Mouse (Mus musculus) splenic B cell, adult 2 months (primary cell): ENCODE measurements around the gene Zfp553.
A peak's percentile ranks its signal among the peaks of the same experiment; 100 is the strongest.

Experiments used
- DNase-seq: peaks from one replicate; pipeline ENCODE4 v3.0.0-alpha.2; 2011; ENCODE audit warnings: low read depth, low spot score
- H3K27me3 ChIP-seq: 2 replicates; pipeline ENCODE4 v1.6.1; 2012; ENCODE audit warnings: mild to moderate bottlenecking, low read length, moderate library complexity, mixed read lengths; ENCODE audit not compliant: control insufficient read depth, poor library complexity, insufficient read depth, severe bottlenecking
- H3K36me3 ChIP-seq: 2 replicates; pipeline ENCODE4 v1.6.1; 2012; ENCODE audit warnings: mild to moderate bottlenecking, low read length, moderate library complexity, mixed read lengths; ENCODE audit not compliant: control insufficient read depth, poor library complexity, insufficient read depth, severe bottlenecking

The Zfp553 gene

DNA sequence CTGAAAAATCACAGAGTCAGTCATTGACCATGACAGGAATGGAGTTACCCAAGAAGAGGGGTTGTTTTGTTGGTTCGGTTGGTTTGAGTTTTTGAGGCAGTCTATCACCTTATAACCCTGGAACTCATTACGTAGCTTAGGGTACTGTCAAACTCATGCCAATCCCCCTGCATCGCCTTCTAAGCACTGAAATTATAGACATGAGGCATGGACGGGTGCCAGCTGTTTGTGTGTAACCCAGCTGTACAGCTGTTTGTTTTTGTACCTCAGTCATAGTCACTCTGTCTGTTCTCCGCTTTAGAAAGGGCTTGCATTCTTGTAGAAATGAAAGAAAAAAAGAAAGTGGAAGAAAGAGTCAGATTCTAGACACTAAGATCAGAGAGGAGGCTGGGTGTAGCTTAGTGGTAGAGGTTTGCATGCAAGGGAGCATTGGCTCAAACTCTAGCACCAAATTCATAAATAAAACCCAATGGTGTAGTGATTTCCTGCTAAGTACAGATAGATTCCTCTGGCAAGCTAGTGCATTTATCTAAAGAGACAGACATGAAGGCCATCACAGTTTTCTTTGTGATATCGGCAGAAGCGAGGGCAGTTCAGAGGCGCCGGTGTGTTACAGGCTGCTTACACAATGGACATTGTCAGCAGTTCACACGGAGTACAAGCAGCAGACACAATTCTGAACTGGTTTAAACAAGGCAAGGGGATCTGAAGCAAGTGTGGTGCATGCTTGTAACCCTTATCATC, 29.5 kb downstream of the Zfp553 start:
- Histone ChIP-seq H3K36me3 (no peaks in the 10 kb centered on the region), H3K27me3 (no peaks in the 10 kb centered on the region)
- no peak for DNase-seq

DNA sequence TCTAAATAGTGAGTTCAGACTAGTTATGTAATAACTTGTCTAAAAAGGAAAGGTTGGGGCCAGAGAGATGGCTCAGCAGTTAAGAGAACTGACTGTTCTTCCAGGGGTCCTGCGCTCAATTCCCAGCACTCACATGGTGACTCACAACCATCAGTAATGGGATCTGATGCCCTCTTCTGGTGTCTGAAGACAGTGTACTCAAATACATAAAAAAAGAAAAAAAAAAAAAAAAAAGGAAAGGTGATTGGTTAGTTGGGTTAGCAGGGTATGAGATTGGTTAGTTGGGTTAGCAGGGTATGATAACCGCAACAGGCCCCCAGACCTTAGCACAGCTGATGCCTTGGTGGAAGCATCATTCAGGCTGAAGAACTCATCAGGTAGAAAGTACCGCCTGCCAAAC, 30.7 kb downstream of the Zfp553 start:
- DNase-seq: no peak
- Histone ChIP-seq H3K36me3 (no peaks in the 10 kb centered on the region), H3K27me3 (no peaks in the 10 kb centered on the region)

DNA sequence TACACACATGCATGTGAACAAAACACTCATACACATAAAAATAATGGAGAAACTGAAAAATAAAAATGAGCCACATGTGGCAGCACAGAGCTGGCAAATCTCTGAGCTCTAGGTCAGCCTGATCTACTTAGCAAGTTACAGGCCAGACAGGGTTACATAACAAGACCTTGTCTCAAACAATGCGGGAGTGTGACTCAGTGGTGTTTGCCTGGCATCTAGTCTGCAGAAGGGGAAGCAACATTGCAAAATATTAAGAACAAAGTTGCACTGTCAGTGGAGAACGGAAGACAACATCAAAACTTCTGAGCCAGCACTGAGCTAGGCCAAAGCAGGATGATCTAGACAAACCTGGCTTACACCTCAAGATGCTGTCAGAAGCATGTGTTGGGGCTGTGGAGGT, 37.4 kb downstream of the Zfp553 start:
- H3K36me3 ChIP-seq: peaks cover 4% of the 10 kb centered on the region; the same call in 1 of the 2 replicates
- no peaks in the 10 kb centered on the region for H3K27me3 ChIP-seq
- DNase-seq: no peak

DNA sequence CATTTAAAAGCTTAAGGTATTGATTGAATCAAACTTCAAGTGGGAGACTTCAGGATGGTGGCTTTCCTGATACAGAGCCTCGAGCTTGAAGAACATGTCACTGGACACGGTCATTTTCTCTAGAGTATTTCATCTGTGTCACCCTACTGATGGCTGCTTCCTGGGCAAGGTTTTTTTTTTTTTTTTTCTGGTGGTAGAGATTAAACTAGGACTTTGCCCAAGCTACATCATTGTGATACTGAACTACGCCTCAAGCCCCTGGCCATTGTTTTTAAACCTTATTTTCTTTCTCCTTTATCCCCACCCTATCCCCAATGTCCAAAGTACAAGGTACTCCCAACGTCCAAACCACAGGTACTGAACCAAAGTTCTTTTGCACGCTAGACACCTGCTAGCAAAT, 37.8 kb downstream of the Zfp553 start:
- DNase-seq: no peak
- peaks cover 4% of the 10 kb centered on the region; the same call in 1 of the 2 replicates for H3K36me3 ChIP-seq

DNA sequence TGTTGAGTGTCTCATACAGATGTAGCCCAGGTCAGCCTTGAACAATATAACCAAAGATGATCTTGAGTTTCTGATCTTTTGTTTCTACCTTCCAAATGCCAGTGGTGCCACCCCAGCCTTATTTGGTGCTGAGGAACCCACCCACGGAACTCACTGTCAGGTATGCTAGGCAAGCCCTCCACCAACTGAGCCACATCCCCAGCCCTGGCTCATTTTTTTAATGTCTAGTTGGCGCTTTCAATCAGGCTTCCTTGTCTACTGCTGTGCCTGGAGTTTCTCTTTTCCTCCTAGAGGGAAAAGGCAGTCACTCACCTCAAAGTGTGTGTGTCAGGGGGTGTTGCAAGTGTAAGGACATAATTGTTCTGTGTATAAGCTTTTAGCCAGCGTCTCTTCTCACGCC, 38.2 kb downstream of the Zfp553 start:
- DNase-seq: no peak
- Histone ChIP-seq H3K27me3 (no peaks in the 10 kb centered on the region), H3K36me3 (peaks cover 4% of the 10 kb centered on the region; the same call in 1 of the 2 replicates)

More for the DNA sequence above, 37.8 kb downstream of the Zfp553 start:
- no peaks in the 10 kb centered on the region for H3K27me3 ChIP-seq

GRCm38 (mm10) chr7:127272566-127272965, 39.7 kb downstream of the Zfp553 start:
- peaks cover 4% of the 10 kb centered on the region; the same call in 1 of the 2 replicates for H3K36me3 ChIP-seq

DNA sequence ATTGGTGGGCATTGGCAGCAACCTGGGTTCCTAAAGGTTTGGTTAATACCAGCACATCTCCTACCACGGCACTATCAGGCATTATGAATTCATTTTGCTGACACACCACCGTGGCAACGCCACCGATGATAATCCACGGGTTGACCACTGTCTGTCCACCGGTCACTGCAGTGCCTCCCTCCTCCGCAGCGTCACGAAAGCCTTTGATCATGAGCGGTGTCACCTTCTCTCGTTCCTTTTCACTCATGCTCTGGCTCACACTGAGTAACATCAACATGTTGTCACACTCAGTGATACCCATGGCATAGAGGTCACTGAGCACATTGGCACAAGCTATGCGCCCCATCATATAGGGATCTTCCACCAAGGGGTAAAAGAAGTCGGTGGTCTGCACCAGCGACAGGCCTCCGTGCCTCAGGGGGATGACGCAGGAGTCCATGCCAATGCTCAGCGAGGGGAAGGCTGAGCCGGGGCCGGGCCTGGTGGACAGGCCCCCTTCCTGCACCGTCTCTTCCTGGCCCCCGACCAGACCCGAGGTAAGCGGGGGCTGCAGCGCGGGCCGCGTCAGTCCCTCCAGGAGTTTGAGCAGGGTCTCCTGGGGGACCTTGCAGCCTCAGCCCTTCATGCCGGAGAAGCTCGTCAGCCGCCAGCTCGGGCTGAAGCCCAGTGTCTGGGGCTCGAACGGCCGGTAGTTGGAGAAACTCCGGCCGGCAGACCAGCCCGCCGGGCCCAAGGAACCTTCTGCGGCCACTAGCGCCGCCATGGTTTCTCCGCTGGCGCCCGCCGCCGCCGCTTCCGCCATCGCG, 40.5 kb downstream of the Zfp553 start:
- peaks cover 4% of the 10 kb centered on the region; the same call in 1 of the 2 replicates for H3K36me3 ChIP-seq
- no peaks in the 10 kb centered on the region for H3K27me3 ChIP-seq
- DNase-seq: no peak

More at GRCm38 (mm10) chr7:127272566-127272965, 39.7 kb downstream of the Zfp553 start:
- DNase-seq: no peak
- no peaks in the 10 kb centered on the region for H3K27me3 ChIP-seq

- H3K27me3 ChIP-seq: no peaks in the 10 kb centered on the region
- DNase-seq: peak; percentile 97
- H3K36me3 ChIP-seq: peaks cover 4% of the 10 kb centered on the region; the same call in 1 of the 2 replicates
Measured at GRCm38 (mm10) chr7:127273925-127274789, 41.3 kb downstream of the Zfp553 start, which contains the start of gene Sephs2. TSS of gene Sephs2 (minus strand) at chr7:127274055.

DNA sequence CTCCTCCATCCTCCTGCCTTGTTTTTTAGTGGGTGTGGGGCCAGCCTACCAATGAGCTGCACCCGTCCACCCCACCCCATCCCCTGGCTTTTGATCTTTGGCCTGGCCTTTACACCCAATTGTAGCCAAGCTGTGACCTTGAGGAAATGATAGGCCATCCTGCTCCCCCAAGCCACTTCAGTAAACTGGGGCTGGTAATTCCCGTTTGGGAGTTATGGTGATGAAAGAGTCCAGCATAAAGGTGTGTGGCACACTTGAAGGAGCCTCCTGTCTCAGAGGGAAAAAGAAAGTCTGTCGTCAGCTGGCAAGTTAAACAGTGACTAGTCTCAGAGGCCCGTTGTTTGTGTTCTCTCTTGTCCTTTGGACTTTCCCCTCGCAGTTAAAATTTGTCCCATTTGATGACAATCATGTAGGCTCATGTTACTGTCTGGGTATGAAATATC, 43.7 kb downstream of the Zfp553 start:
- H3K27me3 ChIP-seq: no peaks in the 10 kb centered on the region
- H3K36me3 ChIP-seq: no peaks in the 10 kb centered on the region; the same call in 1 of the 2 replicates
- no peak for DNase-seq

GRCm38 (mm10) chr7:127278311-127278710, 45.5 kb downstream of the Zfp553 start:
- Histone ChIP-seq H3K36me3 (no peaks in the 10 kb centered on the region), H3K27me3 (no peaks in the 10 kb centered on the region)
- DNase-seq: peak; percentile 81

GRCm38 (mm10) chr7:127280092-127280491, 47.2 kb downstream of the Zfp553 start:
- no peaks in the 10 kb centered on the region for H3K27me3 ChIP-seq
- DNase-seq: no peak
- H3K36me3 ChIP-seq: no peaks in the 10 kb centered on the region

GRCm38 (mm10) chr7:127281114-127281513, 48.3 kb downstream of the Zfp553 start:
- no peak for DNase-seq
- Histone ChIP-seq H3K27me3 (no peaks in the 10 kb centered on the region), H3K36me3 (no peaks in the 10 kb centered on the region)

DNA sequence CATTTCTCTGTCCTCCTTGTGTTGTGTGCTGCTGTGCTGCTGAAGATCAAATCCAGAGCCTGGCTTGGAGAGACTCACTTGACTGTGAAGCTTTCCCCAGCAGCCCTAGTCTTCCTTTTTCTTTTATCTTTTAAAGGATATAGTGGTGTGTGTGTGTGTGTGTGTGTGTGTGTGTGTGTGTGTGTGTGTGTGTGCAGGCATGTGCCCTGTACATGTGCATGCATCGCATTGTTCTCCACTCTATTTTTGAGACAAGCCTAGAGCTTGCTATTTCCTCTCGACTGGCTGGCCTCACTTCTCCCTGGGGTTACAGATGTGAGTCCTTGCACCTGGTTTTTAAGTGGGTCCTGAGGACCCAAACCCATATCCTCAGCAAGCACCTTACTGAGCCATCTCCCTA, 49.3 kb downstream of the Zfp553 start:
- Histone ChIP-seq H3K36me3 (no peaks in the 10 kb centered on the region), H3K27me3 (no peaks in the 10 kb centered on the region)
- no peak for DNase-seq

DNA sequence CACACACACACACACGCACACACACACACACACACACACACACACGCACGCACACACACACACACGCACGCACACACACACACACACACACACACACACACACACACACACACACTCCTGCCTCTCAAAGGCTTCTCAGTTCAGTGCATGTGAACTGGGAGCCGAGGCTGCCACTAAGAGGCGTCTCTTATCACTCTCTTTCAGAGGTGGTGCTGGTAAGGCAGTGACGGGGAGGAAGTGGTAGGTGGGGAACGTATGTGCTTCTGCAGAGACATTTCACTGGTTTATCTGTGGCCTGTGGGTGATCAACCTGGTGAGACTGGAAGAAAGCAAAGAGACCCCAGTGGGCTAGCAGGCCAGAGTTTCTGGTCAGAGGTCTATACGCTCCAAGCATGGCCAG, 52.3 kb downstream of the Zfp553 start:
- H3K27me3 ChIP-seq: no peaks in the 10 kb centered on the region
- peak; percentile 64 for DNase-seq
- no peaks in the 10 kb centered on the region for H3K36me3 ChIP-seq
